Mouse (Mus musculus) monocyte, adult 2 months (primary cell): ENCODE measurements around the gene Clcnka.
A peak's percentile ranks its signal among the peaks of the same experiment; 100 is the strongest.

Experiments used
- DNase-seq, 2 experiments: peaks; one replicate each; pipeline ENCODE4 v3.0.0; 2022; ENCODE audit warnings: low spot score in 2 of 2, low read depth in 1 of 2

The Clcnka gene

DNA sequence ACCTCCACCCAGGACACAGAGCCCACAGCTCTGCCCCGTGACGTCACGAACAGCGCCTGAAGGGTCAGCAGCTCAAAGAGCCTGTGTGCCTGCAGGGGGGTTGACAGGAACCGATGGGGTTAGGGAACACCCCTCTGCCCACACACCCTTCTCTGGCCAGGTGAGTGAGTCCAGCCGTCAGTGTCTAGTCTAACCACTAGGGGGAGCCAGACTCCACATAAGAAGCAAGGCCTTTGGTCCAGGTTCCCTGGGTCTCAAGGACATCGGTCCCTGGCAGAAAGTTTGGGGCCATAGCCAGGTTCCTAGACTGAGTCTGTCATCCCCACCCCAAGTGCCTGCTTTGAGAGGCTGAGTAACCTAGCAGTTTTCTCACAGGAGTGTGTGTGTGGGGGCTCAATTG, 13.2 kb downstream of the Clcnka start:
- DNase-seq: no peak

DNA sequence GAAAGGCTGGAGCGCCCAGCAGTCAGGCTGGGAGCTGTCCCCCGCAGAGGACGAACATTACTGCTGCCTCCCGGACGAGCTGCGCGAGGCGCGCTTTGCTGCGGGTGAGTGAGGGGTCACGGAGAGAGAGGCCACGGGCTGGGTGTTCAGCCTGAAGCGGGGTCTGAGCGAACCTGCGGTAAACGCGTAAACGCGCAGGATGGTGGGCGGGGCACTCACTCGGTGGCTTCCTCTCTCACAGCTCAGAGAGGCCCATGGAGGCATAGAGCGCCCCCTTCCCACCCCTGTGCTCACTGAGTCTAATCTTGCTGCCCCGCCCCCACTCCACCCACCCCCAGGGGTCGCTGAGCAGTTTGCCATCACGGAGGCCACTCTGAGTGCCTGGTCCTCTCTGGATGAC, 16.1 kb downstream of the Clcnka start:
- DNase-seq: no peak

DNA sequence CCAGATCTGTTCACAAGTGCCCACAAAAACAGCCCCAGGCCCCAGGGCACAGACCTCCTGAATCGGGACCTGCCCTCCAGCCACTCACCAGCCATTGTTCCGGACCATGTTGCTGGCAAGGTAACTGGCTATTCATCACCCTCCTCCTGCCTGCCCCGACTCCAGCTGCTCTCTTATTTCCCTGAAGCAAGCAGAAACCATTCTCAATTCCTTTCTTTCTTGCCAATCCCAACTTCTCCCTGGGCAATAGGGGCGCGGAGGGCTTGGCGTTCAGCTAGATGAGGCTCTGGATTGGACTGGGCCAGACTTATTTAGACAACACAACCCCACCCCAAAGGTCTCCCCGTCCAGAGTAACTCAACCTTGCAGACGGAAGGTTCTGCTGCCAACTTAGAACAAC, 18.9 kb downstream of the Clcnka start:
- no peak for DNase-seq

- DNase-seq: no peak
Observed at GRCm38 (mm10) chr4:141372426-141372825, 26.1 kb downstream of the Clcnka start.

- DNase-seq: no peak
Observed at GRCm38 (mm10) chr4:141367997-141368791, 30.3 kb downstream of the Clcnka start, which contains the start of gene Fam131c. Fam131c (plus strand) TSS chr4:141368220.

DNA sequence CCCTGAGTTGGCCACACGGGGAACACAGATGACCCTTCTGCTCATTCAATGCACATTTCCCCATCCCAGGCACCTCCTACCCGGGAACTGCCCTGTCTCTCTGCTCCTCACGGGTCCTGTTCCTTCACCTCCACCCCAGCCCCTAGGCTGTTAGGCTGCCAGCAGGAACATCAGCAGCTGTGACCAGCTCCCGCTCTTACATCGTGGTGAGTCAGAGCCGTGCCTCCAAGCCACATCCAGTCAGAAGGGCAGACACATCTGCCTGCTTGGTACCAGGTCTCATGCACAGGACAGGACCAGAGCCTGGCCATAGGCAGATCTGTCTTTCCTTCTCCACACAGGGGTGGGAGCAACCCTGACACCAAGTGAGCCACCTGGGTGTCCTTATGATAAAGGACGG, 32.6 kb downstream of the Clcnka start:
- DNase-seq: no peak

GRCm38 (mm10) chr4:141365126-141365525, 33.4 kb downstream of the Clcnka start:
- DNase-seq: no peak

- peak in 1 of 2 experiments; percentile 68 for DNase-seq
Observed at GRCm38 (mm10) chr4:141362937-141363548, 35.5 kb downstream of the Clcnka start.

- no peak for DNase-seq
Observed at GRCm38 (mm10) chr4:141360846-141361245, 37.7 kb downstream of the Clcnka start.

DNA sequence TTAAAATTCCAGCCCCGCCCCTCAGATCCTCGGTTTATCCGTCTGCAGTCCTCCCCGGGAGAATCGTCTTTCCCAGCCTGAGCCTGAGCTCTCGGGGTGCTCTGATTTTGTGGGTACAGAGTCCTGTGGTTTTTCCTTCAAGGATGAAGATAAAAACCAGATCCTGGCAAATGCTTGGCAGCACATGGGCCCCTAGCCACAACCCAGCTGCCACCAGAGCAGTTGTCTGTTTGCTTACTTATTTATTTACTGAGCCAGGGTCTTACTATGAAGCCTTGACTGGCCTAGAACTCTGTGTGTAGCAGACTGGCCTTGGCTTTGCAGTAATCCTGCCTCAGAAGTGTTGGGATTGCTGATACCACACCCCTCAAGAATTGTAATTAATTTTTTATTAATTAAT, 39.3 kb downstream of the Clcnka start:
- no peak for DNase-seq

DNA sequence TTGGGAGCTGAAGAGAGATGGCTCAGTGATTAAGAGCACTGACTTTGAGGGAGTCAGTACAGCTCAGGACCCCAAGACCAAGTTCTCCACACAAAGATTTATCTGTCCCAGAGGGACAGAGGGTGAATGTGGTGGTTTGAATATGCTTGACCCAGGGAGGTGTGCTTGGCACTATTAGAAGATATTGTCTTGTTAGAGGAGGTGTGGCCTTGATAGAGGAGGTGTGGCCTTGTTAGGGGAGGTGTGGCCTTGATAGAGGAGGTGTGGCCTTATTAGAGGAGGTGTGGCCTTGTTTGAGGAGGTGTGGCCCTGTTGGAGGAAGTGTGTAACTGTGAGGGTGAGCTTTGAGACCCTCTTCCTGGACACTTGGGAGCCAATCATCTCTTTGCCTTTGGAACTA, 40.7 kb downstream of the Clcnka start:
- no peak for DNase-seq

DNA sequence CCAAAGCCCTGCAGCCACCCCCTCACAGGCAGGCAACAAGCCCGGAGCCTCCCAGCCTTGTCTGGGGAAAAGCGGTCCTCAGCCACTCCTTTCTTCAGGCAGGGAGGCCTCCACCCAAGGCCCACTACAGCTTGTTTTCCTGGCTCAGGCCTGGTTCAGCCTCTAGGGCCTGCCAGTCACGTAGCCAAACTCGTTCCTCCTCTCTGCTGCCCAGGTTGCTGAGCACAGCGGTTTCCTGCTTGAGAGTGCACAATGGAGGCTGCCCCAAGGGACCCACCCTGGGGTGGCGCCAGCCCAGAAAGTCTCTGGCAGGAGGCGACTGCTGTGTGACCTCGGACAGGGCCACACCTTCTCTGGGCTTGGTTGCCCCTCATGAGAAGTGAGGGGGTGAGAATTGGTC, 44.7 kb downstream of the Clcnka start:
- DNase-seq: no peak

DNA sequence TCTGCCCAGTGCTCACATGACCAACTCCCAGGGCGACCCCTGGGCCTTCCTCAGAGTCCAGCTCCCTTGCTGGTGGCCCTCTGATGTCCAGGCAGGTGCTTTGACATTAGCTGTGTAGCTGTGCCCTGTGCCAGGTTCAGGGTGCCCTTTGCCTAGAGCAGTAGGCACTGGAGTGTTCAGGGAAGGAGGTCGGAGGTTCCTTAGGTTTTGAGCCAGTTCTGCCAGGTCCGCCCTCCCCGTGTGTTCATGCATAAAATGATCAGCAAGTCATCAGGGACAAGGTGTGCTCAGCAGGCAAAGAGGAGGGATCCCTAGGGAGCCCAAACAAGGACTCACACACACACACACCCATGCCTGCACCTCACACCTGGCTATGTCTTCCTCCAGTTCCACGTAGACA, 45.5 kb downstream of the Clcnka start:
- no peak for DNase-seq

- no peak for DNase-seq
Observed at GRCm38 (mm10) chr4:141351972-141352371, 46.6 kb downstream of the Clcnka start.

GRCm38 (mm10) chr4:141350015-141350414, 48.5 kb downstream of the Clcnka start:
- no peak for DNase-seq

DNA sequence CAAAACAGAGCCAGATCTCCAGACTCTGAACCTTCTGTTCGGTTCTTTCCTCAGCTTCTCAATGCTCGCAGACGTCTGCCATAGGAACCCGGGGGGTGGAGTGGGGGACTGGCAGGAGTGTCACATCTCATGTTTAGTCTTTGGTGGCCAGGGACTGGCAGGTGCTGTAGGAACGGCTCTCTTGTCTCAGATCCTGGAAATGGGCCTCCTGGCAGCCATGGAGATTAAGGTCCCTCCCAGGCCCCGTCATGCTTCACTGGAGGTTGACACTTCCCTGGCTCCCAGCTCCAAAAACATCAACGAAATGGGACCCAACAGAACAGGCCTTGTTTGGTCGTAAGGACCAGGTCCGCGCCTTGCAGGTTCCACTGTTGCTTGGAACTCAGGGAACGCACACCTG, 49.9 kb downstream of the Clcnka start:
- no peak for DNase-seq

GRCm38 (mm10) chr4:141347365-141347797, 51.1 kb downstream of the Clcnka start:
- no peak for DNase-seq

GRCm38 (mm10) chr4:141345219-141345618, 53.3 kb downstream of the Clcnka start:
- DNase-seq: no peak

DNA sequence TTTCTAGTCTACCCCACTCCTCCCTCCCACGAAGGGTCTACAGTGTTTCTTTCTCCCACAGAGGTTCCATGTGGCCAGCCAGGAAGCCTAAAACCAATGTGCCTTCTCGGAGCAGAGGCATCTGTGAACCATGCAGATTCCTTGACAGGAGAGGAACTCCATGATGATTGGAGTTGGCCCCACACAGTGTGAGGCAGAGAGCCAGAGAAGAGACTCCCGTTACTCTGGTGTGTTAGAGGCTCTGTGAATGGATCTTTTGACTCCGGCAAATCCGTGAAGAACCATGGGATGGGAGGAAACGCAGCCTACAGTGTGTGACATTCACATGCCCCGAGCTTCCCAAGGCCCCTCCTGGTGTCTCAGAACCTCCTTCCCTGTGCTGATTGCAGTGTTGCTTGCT, 55.0 kb downstream of the Clcnka start:
- no peak for DNase-seq

DNA sequence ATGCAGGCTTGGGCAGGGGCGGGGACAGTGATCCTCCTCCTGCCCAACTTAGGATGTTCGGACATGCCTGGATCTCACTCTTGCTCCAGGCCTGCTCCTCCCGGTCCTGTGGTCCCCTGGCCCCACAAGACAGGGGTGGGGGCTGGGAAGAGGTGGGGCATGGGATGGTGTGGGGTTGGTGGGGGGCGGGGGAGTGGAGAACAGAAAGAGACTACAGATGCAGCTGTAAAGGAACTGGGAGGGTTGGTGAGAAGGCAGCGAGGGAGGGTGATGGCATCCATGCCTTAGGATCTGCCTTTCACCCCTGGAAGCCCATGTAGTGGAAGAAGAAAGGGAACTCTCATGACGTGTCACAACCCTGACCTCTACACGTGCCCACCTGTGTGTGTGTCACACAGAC, 57.0 kb downstream of the Clcnka start:
- no peak for DNase-seq

GRCm38 (mm10) chr4:141338853-141339252, 59.7 kb downstream of the Clcnka start:
- no peak for DNase-seq

- DNase-seq: no peak
Observed at GRCm38 (mm10) chr4:141337986-141338385, 60.5 kb downstream of the Clcnka start.

- no peak for DNase-seq
Observed at GRCm38 (mm10) chr4:141336196-141336595, 62.3 kb downstream of the Clcnka start.
